Mouse (Mus musculus): ENCODE results near the gene Mbd3l1.

Mbd3l1 gene

GRCm38 (mm10) chr9:18478168-18478567, at the start of gene Mbd3l1, which contains the start of gene Zfp558:
Gene Mbd3l1 (plus strand): TSS chr9:18478359.
Gene Zfp558 (minus strand): TSS chr9:18478268.
- DNase-seq (ENCODE audit: low spot score in 2 of 2): no peak

- no peak for DNase-seq (ENCODE audit: low spot score in 2 of 2)
Measured at GRCm38 (mm10) chr9:18430354-18430753, 47.8 kb upstream of the Mbd3l1 start, which contains the start of gene Mbd3l2. Gene Mbd3l2 (plus strand): TSS chr9:18430654.

GRCm38 (mm10) chr9:18431687-18432086, 46.5 kb upstream of the Mbd3l1 start:
- DNase-seq (ENCODE audit: low spot score in 2 of 2): no peak

GRCm38 (mm10) chr9:18456520-18456919, 21.6 kb upstream of the Mbd3l1 start:
- DNase-seq (ENCODE audit: low spot score in 2 of 2): no peak

- no peak for DNase-seq (ENCODE audit: low spot score in 2 of 2)
Measured at GRCm38 (mm10) chr9:18467350-18467749, 10.8 kb upstream of the Mbd3l1 start.

- DNase-seq (ENCODE audit: low spot score in 2 of 2): no peak
Measured at GRCm38 (mm10) chr9:18468005-18468404, 10.2 kb upstream of the Mbd3l1 start.

- peak; percentile 66 to 76 for DNase-seq (ENCODE audit: low spot score in 2 of 2)
Measured at GRCm38 (mm10) chr9:18473324-18474128, 4.6 kb upstream of the Mbd3l1 start.

GRCm38 (mm10) chr9:18508098-18508497, 29.9 kb downstream of the Mbd3l1 start:
- DNase-seq (ENCODE audit: low spot score in 2 of 2): no peak

Measured in thymus, postnatal 10 days (tissue).